Mouse (Mus musculus): ENCODE data around the gene Zfp839. TPM values are rescaled to one million over a fixed set of nuclear protein-coding genes. Genes with fewer than 3 reads are reported as not detected.
"Not testable (repeated sequence)": the region's sequence is repeated elsewhere in the genome, so short reads cannot be mapped to it uniquely, and the experiment has no call there.

The Zfp839 gene
- polyA plus RNA-seq, 1 experiment from 2014 or later, result 4.0 TPM

DNA sequence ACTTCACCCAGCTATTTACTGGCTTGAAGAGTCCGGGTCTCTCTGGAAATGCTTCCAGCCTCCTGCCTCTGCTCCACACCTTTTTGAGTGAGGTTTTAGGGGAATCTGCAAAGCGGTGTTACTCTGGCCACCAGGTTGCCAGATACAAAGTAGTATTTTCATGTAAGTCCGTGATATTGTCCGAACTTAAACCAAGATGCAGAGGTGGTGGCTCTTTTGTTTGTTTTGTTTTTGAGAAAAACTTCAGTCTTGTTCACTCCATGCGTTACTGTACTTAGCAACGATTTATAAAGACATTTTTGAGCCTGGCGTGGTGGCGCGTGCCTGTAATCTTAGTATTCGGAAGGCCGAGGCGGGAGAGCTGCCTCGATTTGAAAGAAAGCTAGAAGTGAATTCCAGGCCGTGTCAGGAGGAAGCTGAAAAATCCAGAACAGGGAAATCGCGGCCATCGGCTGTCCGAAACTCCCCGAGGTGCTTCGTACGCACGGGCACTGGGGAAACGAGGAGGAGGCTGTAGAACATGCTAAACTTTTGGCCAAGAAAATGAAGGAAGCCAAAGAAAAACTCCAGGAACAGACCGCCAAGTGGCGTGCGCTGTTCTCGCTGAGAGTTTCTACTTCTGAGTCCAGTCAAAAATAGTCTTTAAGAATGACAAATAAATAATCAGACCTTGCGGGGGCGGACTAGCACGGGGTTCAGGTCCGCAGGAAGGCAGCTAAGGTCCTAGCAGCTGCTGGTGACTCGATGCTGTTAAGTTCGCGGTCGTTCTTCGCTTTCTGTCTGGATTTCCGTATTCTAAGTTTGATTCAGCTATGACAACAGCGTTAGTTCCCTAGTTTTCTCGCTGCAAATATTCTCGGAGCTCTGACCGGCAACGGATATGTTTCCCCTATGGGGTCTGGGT is 5.6 kb upstream of the Zfp839 start:
- 1% methylated on average over 42 of the region's 42 CpGs for WGBS
- Histone ChIP-seq H3K27me3 (peaks cover 36% of the 10 kb centered on the region), H3K4me2 (peak overlapping the region; percentile 59), H3K36me3 (no peaks in the 10 kb centered on the region), H3K4me3 (peak overlapping the region; percentile 43), H3K9ac (peak overlapping the region; percentile 65), H3K4me1 (replicated peaks) (peaks cover 33% of the 10 kb centered on the region), H3K9me3 (no peaks in the 10 kb centered on the region), H3K27ac (no peak overlapping the region)
- ATAC-seq (ENCODE audit: low FRiP score), result no peak

DNA sequence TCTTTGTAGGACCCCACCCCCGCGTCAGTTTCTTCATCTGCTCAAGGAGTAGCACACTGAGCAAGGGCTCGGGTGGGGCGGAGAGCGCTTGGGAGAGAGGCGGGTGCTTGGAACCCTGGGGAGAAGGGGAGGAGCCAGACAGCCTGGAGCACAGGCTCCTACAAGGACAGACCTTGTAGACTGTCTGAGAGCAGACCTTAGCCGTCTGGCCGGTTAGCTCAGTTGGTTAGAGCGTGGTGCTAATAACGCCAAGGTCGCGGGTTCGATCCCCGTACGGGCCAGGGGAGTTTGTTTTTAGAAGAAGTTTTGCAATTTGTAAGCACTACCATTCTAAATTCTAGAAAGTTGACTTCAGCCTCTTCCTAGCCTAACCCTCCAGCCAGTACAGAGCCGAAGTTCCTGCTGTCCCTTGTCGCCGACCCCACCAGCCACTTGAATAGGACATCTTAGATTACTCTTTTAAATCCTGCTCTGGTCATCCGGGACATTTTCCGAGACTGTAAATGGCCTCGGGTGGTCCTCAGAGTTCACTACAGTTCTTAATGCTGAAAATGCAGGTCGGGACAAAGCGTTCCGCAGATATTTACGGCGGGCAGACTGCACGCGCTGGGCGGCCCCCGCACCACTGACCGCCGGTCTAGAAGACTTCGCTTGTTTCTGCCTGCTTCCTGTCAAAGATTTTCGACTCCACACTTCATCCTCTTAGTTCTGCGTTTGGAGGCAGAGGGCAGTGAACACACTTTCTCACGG is 4.7 kb upstream of the Zfp839 start:
- Histone ChIP-seq H3K9me3 (no peaks in the 10 kb centered on the region), H3K27ac (0 out of 2 replicates have a peak overlapping the region, but pooled peaks have one; percentile 8), H3K4me1 (replicated peaks) (peaks cover 29% of the 10 kb centered on the region), H3K4me3 (peak overlapping the region; percentile 43), H3K27me3 (peaks cover 36% of the 10 kb centered on the region), H3K4me2 (peak overlapping the region; percentile 59), H3K36me3 (no peaks in the 10 kb centered on the region), H3K9ac (peak overlapping the region; percentile 65)
- ATAC-seq (ENCODE audit: low FRiP score), result peak; percentile 44; the same call in 1 of the 2 replicates
- WGBS, result under 1% methylated on average over 36 of the region's 36 CpGs

DNA sequence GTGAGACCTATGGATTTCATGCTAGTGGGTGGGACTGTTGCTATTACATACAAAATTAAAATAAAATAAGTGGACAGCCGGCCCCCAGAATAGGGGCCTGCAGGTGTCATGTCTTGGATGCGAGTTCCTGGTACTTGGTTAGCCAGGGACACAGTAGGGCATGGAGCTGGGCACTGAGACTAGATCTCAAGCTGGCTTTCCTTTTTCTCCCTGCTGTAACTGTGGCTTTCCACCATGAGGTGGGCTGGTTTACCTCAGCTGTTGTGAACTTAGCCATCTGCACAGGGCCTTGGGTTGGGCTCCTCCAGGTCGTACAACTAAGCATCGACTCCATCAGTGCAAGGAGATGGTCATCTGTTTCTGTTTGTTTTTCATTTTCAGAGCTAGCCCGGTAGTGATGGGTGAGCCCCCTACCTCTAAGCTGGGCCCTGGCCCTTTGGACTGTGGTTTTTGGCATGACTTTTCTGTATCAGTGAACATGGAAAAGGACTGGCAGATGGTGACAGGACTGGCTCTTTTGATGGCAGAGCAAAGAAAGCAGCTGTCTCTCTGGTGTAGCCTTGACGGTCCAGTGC is 3.8 kb upstream of the Zfp839 start:
- Histone ChIP-seq H3K36me3 (no peaks in the 10 kb centered on the region), H3K4me2 (peak overlapping the region; percentile 59), H3K4me1 (replicated peaks) (peaks cover 36% of the 10 kb centered on the region), H3K4me3 (peak overlapping the region; percentile 43; the same call in 1 of the 2 replicates), H3K27me3 (peaks cover 36% of the 10 kb centered on the region), H3K9ac (peak overlapping the region; percentile 49; the same call in 1 of the 2 replicates), H3K27ac (no peak overlapping the region), H3K9me3 (no peaks in the 10 kb centered on the region)
- no peak for ATAC-seq (ENCODE audit: low FRiP score)
- WGBS, result 65% methylated on average over 6 of the region's 6 CpGs

DNA sequence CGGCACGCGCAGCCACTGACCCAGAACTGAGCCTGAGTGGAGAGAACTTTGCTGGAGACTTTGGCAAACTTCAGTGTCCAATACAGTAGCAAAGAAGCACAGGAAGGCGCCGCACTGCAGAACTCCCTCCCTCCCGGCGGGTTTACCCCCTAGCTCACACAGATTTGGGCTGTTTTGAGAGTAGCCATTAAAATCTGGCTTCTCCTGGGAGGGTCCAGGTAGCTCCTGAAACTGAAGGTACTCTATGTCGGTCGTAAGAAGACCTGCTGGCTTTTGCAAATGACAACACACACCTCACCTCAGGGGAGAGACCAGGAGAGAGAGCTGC is 840 bp downstream of the Zfp839 start:
- H3K27ac ChIP-seq, result 0 out of 2 replicates have a peak overlapping the region, but pooled peaks have one; percentile 60

DNA sequence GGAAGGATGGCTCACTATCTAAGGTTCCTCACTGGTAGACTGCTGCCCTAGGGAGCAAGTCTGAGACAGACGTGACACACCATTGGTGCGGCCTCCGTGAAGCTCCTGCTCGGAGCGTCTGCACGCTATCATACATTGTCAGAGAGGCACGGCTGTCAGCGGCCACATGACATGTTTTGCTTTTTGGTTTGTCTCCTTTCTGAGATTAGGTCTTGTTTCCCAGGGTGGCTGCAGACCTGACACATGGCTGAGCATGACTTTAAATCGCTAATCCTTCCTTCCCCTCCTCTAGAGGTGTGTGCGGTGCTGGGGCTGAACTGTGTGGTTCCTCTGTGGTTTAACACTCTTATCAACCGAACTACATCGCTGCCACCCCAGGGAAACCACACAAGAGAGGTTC is 1.4 kb downstream of the Zfp839 start:
- ATAC-seq (ENCODE audit: low FRiP score), result no peak
- peak overlapping the region; percentile 73 for H3K4me2 ChIP-seq
- H3K9me3 ChIP-seq, result no peaks in the 10 kb centered on the region
- peaks cover 8% of the 10 kb centered on the region for H3K27me3 ChIP-seq
- peaks cover 14% of the 10 kb centered on the region for H3K4me1 ChIP-seq (replicated peaks)
- peaks cover 14% of the 10 kb centered on the region for H3K36me3 ChIP-seq
- peak overlapping the region; percentile 95 for H3K9ac ChIP-seq
- no peak overlapping the region for H3K27ac ChIP-seq
- WGBS, result 83% methylated on average over 12 of the region's 12 CpGs
- peak overlapping the region; percentile 83 for H3K4me3 ChIP-seq

More for the DNA sequence above, 840 bp downstream of the Zfp839 start:
- Histone ChIP-seq H3K4me1 (replicated peaks) (peaks cover 17% of the 10 kb centered on the region), H3K4me3 (peak overlapping the region; percentile 83), H3K9me3 (no peaks in the 10 kb centered on the region), H3K4me2 (peak overlapping the region; percentile 73), H3K27me3 (peaks cover 13% of the 10 kb centered on the region), H3K9ac (peak overlapping the region; percentile 95), H3K36me3 (peaks cover 10% of the 10 kb centered on the region)
- no peak for ATAC-seq (ENCODE audit: low FRiP score)
- 14% methylated on average over 9 of the region's 9 CpGs for WGBS

DNA sequence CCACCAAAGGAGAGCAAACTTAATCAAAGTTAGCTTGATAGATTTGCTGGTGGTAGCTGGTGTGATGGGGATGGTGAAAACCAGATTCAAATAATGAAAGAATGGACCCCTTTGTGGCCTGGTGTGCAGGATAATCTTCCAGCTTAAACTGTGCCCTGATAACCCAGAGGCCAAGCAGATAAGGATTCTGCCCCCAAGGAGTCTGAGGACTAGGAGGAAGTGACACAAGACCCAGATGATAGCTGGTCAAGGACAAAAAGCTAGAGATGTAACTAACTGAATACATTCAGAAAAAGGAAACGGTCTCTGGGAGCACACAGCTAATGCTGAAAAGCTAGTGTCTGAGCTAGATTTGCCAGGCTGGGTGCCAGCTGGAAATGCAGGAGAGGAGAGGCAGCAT is 1.9 kb downstream of the Zfp839 start:
- 78% methylated on average over 1 of the region's 1 CpGs for WGBS
- peaks cover 14% of the 10 kb centered on the region for H3K4me1 ChIP-seq (replicated peaks)
- no peaks in the 10 kb centered on the region for H3K9me3 ChIP-seq
- ATAC-seq (ENCODE audit: low FRiP score), result no peak
- H3K9ac ChIP-seq, result no peak overlapping the region
- H3K36me3 ChIP-seq, result peaks cover 18% of the 10 kb centered on the region
- peaks cover 3% of the 10 kb centered on the region for H3K27me3 ChIP-seq
- no peak overlapping the region for H3K27ac ChIP-seq
- H3K4me2 ChIP-seq, result no peak overlapping the region
- no peak overlapping the region for H3K4me3 ChIP-seq

DNA sequence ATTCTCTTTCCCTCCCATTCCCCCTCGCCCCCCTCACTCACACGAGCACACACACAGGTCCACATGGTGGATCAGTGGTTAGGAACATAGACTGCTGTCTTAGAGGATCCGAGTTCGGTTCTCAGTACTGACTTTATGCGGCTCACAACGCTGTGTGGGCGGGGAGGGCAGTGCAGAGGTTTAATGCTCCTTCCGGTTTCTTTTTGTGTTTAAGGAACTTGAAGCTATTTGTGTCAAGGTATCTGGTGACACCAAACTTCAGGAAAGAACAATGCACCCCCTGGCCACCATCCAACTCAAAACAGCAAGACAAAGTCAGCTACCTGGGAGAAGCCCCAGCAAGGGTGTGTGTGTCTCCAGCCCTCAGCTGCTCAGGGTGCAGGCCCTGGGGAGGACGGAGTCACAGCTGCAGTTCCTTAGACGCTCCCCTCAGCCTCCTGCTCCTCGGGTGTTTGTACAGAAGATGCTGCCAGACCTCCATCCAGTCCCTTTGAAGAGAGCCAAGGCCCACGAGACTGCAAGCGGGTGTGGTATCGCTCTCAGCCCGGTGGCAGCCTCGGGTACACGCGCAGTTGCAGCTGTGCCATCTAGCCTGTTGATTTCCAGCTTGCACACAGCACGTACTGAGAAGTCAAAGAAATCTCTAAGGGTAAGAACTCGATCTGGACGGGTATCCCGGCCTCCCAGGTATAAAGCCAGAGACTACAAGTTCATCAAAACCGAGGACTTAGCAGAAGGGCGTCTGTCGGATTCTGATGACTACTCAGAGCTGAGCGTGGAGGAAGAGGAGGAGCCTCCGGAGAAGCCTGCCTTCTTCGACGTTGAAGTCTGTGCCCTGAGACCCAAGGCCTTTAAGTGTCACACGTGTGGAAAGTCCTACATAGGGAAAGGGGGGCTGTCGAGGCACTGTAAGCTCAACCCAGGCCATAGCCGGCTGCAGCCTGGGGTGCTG is 5.0 kb downstream of the Zfp839 start:
- no peak overlapping the region for H3K27ac ChIP-seq
- WGBS, result 88% methylated on average over 32 of the region's 32 CpGs
- peaks cover 32% of the 10 kb centered on the region for H3K36me3 ChIP-seq
- no peak for ATAC-seq (ENCODE audit: low FRiP score)
- H3K9ac ChIP-seq, result no peak overlapping the region
- no peaks in the 10 kb centered on the region for H3K27me3 ChIP-seq
- no peaks in the 10 kb centered on the region for H3K9me3 ChIP-seq
- peaks cover 10% of the 10 kb centered on the region for H3K4me1 ChIP-seq (replicated peaks)
- no peak overlapping the region for H3K4me2 ChIP-seq
- H3K4me3 ChIP-seq, result no peak overlapping the region

DNA sequence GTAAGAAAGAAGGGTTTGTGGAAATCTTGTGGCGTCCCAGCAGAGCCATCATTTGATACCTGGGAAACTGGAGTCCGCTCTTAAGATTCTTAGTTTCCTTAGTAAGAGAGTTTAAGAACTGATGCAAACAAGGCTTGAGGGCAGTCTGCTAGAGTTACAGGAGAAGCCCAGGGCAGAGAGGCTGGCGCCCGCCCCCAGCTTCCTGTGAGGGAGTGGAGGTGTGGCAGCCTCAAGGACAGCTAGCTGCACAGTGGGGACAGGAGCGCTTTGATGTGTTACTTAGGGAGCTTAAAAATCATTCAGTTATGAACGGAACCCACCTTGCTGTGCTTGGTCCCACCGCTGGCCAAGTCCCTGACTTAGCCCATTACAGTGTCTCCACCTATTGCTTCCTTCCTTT is 7.1 kb downstream of the Zfp839 start:
- no peak overlapping the region for H3K4me3 ChIP-seq
- H3K27me3 ChIP-seq, result no peaks in the 10 kb centered on the region
- no peak overlapping the region for H3K27ac ChIP-seq
- H3K9ac ChIP-seq, result no peak overlapping the region
- WGBS, result 88% methylated on average over 7 of the region's 7 CpGs
- no peak for ATAC-seq (ENCODE audit: low FRiP score)
- H3K4me1 ChIP-seq (replicated peaks), result peaks cover 3% of the 10 kb centered on the region; the same call in 1 of the 2 replicates
- peaks cover 47% of the 10 kb centered on the region for H3K36me3 ChIP-seq
- no peak overlapping the region for H3K4me2 ChIP-seq
- no peaks in the 10 kb centered on the region for H3K9me3 ChIP-seq

DNA sequence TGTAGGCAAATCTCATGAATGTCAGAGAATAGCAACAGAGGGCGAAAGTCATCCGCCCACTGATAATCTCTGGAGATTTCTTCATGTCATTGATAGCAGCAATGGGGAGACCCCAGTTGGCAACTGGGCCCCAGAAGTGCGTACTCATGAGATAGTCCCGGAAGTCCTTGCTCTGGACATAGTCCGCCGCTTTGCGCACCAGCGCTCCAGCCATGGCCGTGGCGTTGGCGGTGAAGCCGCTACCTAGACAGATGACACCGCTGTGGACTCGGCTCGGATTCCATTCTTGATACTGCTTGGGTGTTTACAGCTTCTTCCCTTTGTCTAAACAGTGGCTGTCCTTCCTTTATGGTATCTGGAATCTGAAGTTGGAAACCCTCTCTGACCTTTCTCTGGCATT is 8.6 kb downstream of the Zfp839 start:
- 96% methylated on average over 15 of the region's 15 CpGs for WGBS
- not testable (repeated sequence) for ATAC-seq (ENCODE audit: low FRiP score); H3K4me3 ChIP-seq; H3K4me2 ChIP-seq; H3K27me3 ChIP-seq; H3K9me3 ChIP-seq; H3K9ac ChIP-seq; H3K4me1 ChIP-seq (replicated peaks); H3K27ac ChIP-seq
- peaks cover 54% of the 10 kb centered on the region for H3K36me3 ChIP-seq

DNA sequence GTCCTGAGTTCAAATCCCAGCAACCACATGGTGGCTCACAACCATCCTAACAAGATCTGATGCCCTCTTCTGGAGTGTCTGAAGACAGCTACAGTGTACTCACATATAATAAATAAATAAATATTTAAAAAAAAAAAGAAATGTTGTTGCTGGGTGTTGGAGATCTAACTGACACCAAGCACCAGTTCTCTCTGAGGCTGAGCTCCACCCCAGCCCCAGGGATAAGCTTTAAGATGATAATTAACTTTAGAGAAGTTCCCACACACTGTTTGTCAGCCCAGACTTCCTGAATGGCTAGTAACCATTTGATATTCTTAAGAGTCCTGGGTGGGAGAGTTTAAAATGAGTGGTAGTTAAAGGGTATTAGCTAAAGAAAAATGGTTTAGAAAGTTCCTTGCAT is 10.2 kb downstream of the Zfp839 start:
- peaks cover 3% of the 10 kb centered on the region; the same call in 1 of the 2 replicates for H3K4me1 ChIP-seq (replicated peaks)
- H3K4me2 ChIP-seq, result no peak overlapping the region
- no peaks in the 10 kb centered on the region for H3K9me3 ChIP-seq
- H3K36me3 ChIP-seq, result peaks cover 65% of the 10 kb centered on the region
- H3K9ac ChIP-seq, result no peak overlapping the region
- H3K27ac ChIP-seq, result no peak overlapping the region
- no peaks in the 10 kb centered on the region for H3K27me3 ChIP-seq
- ATAC-seq (ENCODE audit: low FRiP score), result no peak
- no peak overlapping the region for H3K4me3 ChIP-seq

DNA sequence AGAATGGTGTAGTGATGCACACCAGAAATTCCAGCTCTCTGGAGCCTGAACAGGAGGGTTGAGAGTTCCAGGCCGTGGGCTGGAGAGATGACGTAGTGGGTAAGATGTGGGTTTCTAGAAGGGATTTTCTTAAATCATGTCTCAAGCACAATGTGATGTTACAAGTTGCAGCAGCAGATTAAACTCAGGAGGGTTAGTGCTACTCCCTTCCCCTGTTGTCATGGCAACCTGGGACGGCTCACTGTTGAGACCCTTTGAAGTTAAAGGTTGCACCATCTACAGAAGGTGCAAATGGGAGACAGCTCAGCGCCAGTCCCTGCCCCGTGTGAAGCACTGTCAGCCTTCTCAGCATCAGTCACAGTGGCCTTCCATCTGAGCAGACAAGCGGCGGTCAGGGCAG is 11.2 kb downstream of the Zfp839 start:
- peaks cover 62% of the 10 kb centered on the region for H3K36me3 ChIP-seq
- no peak overlapping the region for H3K4me2 ChIP-seq
- peaks cover 3% of the 10 kb centered on the region; the same call in 1 of the 2 replicates for H3K4me1 ChIP-seq (replicated peaks)
- ATAC-seq (ENCODE audit: low FRiP score), result no peak
- no peaks in the 10 kb centered on the region for H3K27me3 ChIP-seq
- no peak overlapping the region for H3K9ac ChIP-seq
- H3K4me3 ChIP-seq, result no peak overlapping the region
- 64% methylated on average over 7 of the region's 7 CpGs for WGBS
- H3K27ac ChIP-seq, result no peak overlapping the region
- no peaks in the 10 kb centered on the region for H3K9me3 ChIP-seq

Data from hindbrain, embryonic 13.5 days (tissue).